Mouse (Mus musculus) megakaryocyte, embryonic 14.5 days (primary cell): Measurements from ENCODE around the gene Hspa2. TPM values are rescaled to one million over a fixed set of nuclear protein-coding genes. Genes with fewer than 3 reads are reported as not detected.
A peak's percentile ranks its signal among the peaks of the same experiment; 100 is the strongest.

Experiments used
- H3K27me3 ChIP-seq: replicated peaks from 2 replicates; pipeline ENCODE3; 2012; ENCODE audit warnings: inconsistent platforms
- H3K36me3 ChIP-seq: replicated peaks from 2 replicates; pipeline ENCODE3; 2012; ENCODE audit warnings: low read length, inconsistent platforms, mixed read lengths
- H3K4me1 ChIP-seq: 2 replicates; pipeline ENCODE4 v1.6.1; 2012; ENCODE audit warnings: inconsistent platforms
- H3K4me3 ChIP-seq: replicated peaks from 2 replicates; pipeline ENCODE3; 2012; ENCODE audit warnings: moderate library complexity, mild to moderate bottlenecking, inconsistent platforms
- H3K9me3 ChIP-seq: 2 replicates; pipeline ENCODE4 v1.6.1; 2012; ENCODE audit warnings: inconsistent platforms
- FLI1 ChIP-seq: IDR thresholded peaks from 2 replicates; pipeline ENCODE4 v1.6.1; 2012; ENCODE audit warnings: low read length, inconsistent platforms, mixed read lengths
- GATA1 ChIP-seq: IDR thresholded peaks from 3 replicates; pipeline ENCODE4 v1.6.1; 2012; ENCODE audit warnings: mixed read lengths, low read length, inconsistent platforms, borderline replicate concordance
- polyA plus RNA-seq: library from polyadenylated mRNA; stranded (reverse); fragments of >175 nt; gene quantifications from 2 replicates; pipeline ENCODE4 v1.2.3, GENCODE M21; 2012; ENCODE audit warnings: low replicate concordance; ENCODE audit not compliant: insufficient read depth

Gene Hspa2
- polyA plus RNA-seq, 1 experiment, result 5.8 TPM

DNA sequence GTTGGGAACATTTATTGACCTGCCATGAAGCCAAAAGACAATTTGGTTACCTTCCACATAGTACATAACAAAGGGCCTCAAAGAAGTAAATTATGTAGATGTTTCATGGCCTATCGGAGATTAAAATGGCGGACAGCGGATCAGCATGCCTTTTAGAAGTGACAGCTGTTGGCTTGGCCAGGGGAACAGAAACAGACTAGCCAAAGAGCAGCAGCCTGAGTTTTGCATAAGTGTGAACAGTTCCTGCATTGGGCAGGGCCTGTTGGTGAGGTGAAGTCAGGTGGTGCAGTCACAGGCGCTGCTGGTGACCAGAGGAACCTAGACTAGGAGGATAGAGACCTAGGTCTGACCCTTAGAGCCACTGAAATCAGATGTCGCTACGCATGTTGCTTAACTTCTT, 26.9 kb upstream of the Hspa2 start:
- Histone ChIP-seq H3K36me3 (peaks cover 39% of the 10 kb centered on the region), H3K4me3 (peak overlapping the region; percentile 12), H3K9me3 (no peaks in the 10 kb centered on the region), H3K4me1 (peaks cover 84% of the 10 kb centered on the region), H3K27me3 (no peaks in the 10 kb centered on the region)
- TF ChIP-seq GATA1 (no peak), FLI1 (no peak)

- peaks cover 39% of the 10 kb centered on the region for H3K36me3 ChIP-seq
- TF ChIP-seq FLI1 (no peak), GATA1 (no peak)
- peak overlapping the region; percentile 62 for H3K4me3 ChIP-seq
- H3K27me3 ChIP-seq, result no peaks in the 10 kb centered on the region
- H3K4me1 ChIP-seq, result peaks cover 77% of the 10 kb centered on the region
- H3K9me3 ChIP-seq, result no peaks in the 10 kb centered on the region
These were observed 26.2 kb upstream of the Hspa2 start for GRCm38 (mm10) chr12:76377726-76378125.

DNA sequence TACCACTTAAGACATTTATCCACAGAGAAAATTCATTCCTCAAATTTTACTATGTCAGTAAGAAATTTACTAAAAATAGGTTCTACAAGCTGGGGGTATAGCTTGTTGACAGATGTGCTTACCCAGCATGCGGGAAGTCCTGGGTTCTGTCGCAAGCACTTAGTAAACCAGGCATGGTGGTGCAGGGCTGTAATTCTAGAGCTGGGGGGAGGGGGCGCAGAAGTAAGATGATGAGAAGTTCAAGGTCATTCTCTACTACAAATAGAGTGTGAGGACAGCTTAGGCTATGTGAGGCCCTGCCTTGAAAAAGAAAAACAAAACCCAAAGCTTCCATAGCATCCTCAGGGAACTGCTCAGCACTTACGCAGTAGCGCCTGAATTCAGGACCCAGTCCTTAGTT, 25.4 kb upstream of the Hspa2 start:
- peaks cover 44% of the 10 kb centered on the region for H3K36me3 ChIP-seq

GRCm38 (mm10) chr12:76380151-76380550, 23.8 kb upstream of the Hspa2 start:
- Histone ChIP-seq H3K4me3 (no peak overlapping the region), H3K4me1 (peaks cover 62% of the 10 kb centered on the region), H3K36me3 (peaks cover 55% of the 10 kb centered on the region), H3K27me3 (no peaks in the 10 kb centered on the region), H3K9me3 (no peaks in the 10 kb centered on the region)
- TF ChIP-seq FLI1 (no peak), GATA1 (no peak)

More for the DNA sequence above, 25.4 kb upstream of the Hspa2 start:
- Histone ChIP-seq H3K4me3 (no peak overlapping the region), H3K27me3 (no peaks in the 10 kb centered on the region), H3K9me3 (no peaks in the 10 kb centered on the region), H3K4me1 (peaks cover 71% of the 10 kb centered on the region)
- no peak for TF ChIP-seq FLI1
- no peak for TF ChIP-seq GATA1

GRCm38 (mm10) chr12:76385342-76385741, 18.6 kb upstream of the Hspa2 start:
- no peak for TF ChIP-seq FLI1
- TF ChIP-seq GATA1, result no peak
- Histone ChIP-seq H3K27me3 (no peaks in the 10 kb centered on the region), H3K36me3 (peaks cover 76% of the 10 kb centered on the region), H3K4me1 (peaks cover 43% of the 10 kb centered on the region), H3K4me3 (no peak overlapping the region), H3K9me3 (no peaks in the 10 kb centered on the region)

DNA sequence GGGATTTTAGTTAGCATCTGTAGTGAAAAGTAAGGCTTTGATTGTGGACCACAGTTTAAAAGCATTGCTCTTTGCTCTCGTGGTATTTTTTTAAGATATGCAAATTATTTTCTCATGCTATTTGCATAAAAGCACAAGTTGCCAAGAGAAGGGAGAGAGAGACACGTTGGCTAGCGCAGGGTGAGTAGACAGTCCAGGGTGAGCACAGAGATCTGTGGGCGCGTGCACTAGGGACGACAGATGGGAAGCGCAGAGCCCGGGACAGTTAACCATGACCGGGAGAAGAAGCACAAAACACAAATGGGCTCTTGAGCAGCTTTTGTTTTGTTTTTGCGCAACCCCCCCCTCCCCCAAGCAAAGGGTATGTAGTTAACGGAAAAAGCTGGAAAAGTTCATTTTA, 15.2 kb upstream of the Hspa2 start:
- no peaks in the 10 kb centered on the region for H3K27me3 ChIP-seq
- H3K9me3 ChIP-seq, result no peaks in the 10 kb centered on the region
- peaks cover 73% of the 10 kb centered on the region for H3K36me3 ChIP-seq
- peak overlapping the region; percentile 48 for H3K4me3 ChIP-seq
- TF ChIP-seq GATA1, result no peak
- TF ChIP-seq FLI1, result no peak
- peaks cover 55% of the 10 kb centered on the region for H3K4me1 ChIP-seq

DNA sequence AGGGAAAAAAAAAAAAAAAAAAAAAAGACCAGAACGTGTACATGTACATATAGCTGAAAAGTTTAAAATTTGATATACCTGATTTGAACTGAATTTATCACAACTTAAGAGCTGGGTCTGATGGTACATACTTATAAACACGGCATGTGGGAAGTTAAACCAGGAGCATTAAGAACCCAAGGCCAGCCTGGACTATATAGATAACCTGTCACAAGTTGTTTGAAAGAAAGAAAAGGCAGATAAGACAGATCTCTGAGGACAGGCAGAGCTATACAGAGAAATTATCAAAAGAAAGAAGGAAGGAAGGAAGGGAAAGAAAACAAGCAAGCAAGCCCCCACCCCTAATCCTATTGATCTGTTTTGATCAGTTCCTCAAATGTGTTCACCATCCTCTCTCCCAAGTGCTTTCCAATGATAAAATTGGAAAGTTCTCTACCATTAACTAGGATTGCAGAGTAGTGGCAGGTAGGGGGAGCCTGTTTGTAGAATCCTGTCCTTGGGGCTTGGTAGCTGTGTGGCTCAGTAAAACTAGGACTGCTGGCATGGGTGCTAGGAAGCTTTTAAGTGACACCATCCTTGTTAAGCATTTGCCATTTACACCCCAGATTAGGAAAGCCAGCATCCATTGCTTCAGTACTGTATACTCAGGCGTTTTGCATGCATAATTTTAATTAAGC, 12.2 kb upstream of the Hspa2 start:
- Histone ChIP-seq H3K36me3 (peaks cover 55% of the 10 kb centered on the region), H3K4me1 (peaks cover 37% of the 10 kb centered on the region), H3K4me3 (no peak overlapping the region), H3K27me3 (no peaks in the 10 kb centered on the region), H3K9me3 (no peaks in the 10 kb centered on the region)
- TF ChIP-seq FLI1 (no peak), GATA1 (no peak)

DNA sequence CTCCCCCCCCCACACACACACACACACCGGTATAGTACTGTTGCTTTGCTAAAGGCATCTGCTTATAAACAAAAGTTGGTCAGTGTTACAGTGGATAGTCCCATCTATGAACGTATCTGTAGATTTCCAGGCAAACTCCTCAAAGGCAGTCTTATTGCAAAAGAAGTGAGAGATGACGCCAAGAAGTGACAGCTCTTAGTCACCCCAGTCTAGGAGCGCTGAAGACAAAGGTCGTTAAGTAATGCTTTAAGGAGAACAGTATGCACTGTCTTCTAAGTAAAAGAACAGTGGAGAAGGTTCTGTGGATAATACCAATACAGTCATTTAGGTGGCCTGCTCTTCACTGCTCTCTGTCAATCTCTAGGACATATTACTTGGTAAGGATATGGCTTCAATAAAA, 11.0 kb upstream of the Hspa2 start:
- H3K27me3 ChIP-seq, result no peaks in the 10 kb centered on the region

DNA sequence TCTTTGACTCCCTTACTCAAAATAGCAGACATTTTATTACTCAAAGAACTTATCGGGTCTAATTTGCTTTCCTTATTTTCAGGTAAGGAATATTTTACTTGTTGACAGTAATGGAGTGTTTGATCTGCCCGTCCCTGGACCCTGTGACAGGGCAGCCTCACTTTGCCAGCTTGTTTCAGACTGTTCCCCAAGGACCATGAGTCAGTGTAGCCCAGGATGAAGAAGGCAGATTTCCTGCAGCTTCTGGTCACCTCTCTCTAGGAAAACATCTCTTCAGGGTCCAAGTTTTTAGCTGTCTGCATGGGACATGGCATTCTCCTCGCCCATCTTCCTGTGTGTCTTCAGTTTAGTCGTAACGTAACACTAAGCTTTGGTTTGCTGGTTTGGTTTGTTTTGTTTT, 6.7 kb upstream of the Hspa2 start:
- H3K36me3 ChIP-seq, result peaks cover 29% of the 10 kb centered on the region
- H3K27me3 ChIP-seq, result no peaks in the 10 kb centered on the region
- no peak overlapping the region for H3K4me3 ChIP-seq
- H3K4me1 ChIP-seq, result peaks cover 2% of the 10 kb centered on the region
- no peaks in the 10 kb centered on the region for H3K9me3 ChIP-seq
- TF ChIP-seq GATA1, result no peak
- no peak for TF ChIP-seq FLI1

More for the DNA sequence above, 11.0 kb upstream of the Hspa2 start:
- Histone ChIP-seq H3K36me3 (peaks cover 48% of the 10 kb centered on the region), H3K4me1 (peaks cover 34% of the 10 kb centered on the region), H3K9me3 (no peaks in the 10 kb centered on the region), H3K4me3 (no peak overlapping the region)
- no peak for TF ChIP-seq GATA1
- no peak for TF ChIP-seq FLI1

GRCm38 (mm10) chr12:76401674-76402073, 2.3 kb upstream of the Hspa2 start:
- Histone ChIP-seq H3K9me3 (peaks cover 17% of the 10 kb centered on the region), H3K4me1 (peaks cover 26% of the 10 kb centered on the region), H3K4me3 (no peak overlapping the region), H3K36me3 (peaks cover 14% of the 10 kb centered on the region), H3K27me3 (peaks cover 22% of the 10 kb centered on the region)
- TF ChIP-seq FLI1 (no peak), GATA1 (no peak)
